Comparison of ENCODE assay signal across 12 mouse cellular contexts in genomic region chr12:112825901-112826300, GRCm38 (mm10). TPM values are rescaled to one million over a fixed set of nuclear protein-coding genes. Genes with fewer than 3 reads are reported as not detected.
A peak's percentile ranks its signal among the peaks of the same experiment; 100 is the strongest.
DNase-seq lines count a peak whose midpoint lies in the region; ATAC-seq lines count a peak whose summit lies in the region.
"Had no signal": no experiment of that assay in that cellular context is flagged by ENCODE, and none has a peak within 500 bp of the region (broad histone marks: within the 10 kb centered on the region; RNA-seq: fewer than 3 reads in every experiment).

No protein-coding gene starts in this region.

- no peak overlapping the region for H3K4me2 ChIP-seq in kidney, embryonic 16.5 days (replicated peaks; ENCODE audit: low read depth, low read length)
- H3K4me2 ChIP-seq in neural tube, embryonic 12.5 days (replicated peaks), result peak overlapping the region; percentile 80
- H3K4me2 ChIP-seq in neural tube, embryonic 15.5 days, result no peak overlapping the region
- no peak overlapping the region for H3K4me2 ChIP-seq in hindbrain, embryonic 14.5 days (replicated peaks)

- WGBS in kidney, embryonic 16.5 days, result 78% methylated on average over 5 of the region's 5 CpGs
- 92% methylated on average over 5 of the region's 5 CpGs for WGBS in neural tube, embryonic 12.5 days
- 90% methylated on average over 5 of the region's 5 CpGs for WGBS in neural tube, embryonic 15.5 days
- WGBS in hindbrain, embryonic 14.5 days, result 88% methylated on average over 5 of the region's 5 CpGs

- H3K9me3 ChIP-seq in kidney, embryonic 16.5 days (ENCODE audit: low read length), result no peaks in the 10 kb centered on the region
- H3K9me3 ChIP-seq in neural tube, embryonic 12.5 days, result no peaks in the 10 kb centered on the region
- H3K9me3 ChIP-seq in neural tube, embryonic 15.5 days (replicated peaks), result no peaks in the 10 kb centered on the region
- H3K9me3 ChIP-seq in hindbrain, embryonic 14.5 days (ENCODE audit: control insufficient read depth, low read length), result no peaks in the 10 kb centered on the region
- H3K9me3 ChIP-seq: heart, embryonic 10.5 days had no signal

- H3K4me1 ChIP-seq in kidney, embryonic 16.5 days (ENCODE audit: insufficient read depth, low read length), result peaks cover 56% of the 10 kb centered on the region
- H3K4me1 ChIP-seq in neural tube, embryonic 12.5 days, result peaks cover 48% of the 10 kb centered on the region
- peaks cover 60% of the 10 kb centered on the region for H3K4me1 ChIP-seq in neural tube, embryonic 15.5 days
- peaks cover 34% of the 10 kb centered on the region for H3K4me1 ChIP-seq in hindbrain, embryonic 14.5 days (replicated peaks; ENCODE audit: control insufficient read depth, insufficient read depth, low read length)

- H3K4me3 ChIP-seq in kidney, embryonic 16.5 days (ENCODE audit: low read length), result no peak overlapping the region
- H3K4me3 ChIP-seq in neural tube, embryonic 12.5 days, result no peak overlapping the region
- no peak overlapping the region for H3K4me3 ChIP-seq in neural tube, embryonic 15.5 days (replicated peaks)
- H3K4me3 ChIP-seq in hindbrain, embryonic 14.5 days (replicated peaks; ENCODE audit: low read length), result no peak overlapping the region
- H3K4me3 ChIP-seq: heart, embryonic 10.5 days had no signal

- H3K9ac ChIP-seq in kidney, embryonic 16.5 days (replicated peaks; ENCODE audit: low read length), result peak overlapping the region; percentile 99
- H3K9ac ChIP-seq in neural tube, embryonic 12.5 days, result no peak overlapping the region
- H3K9ac ChIP-seq in neural tube, embryonic 15.5 days (replicated peaks), result no peak overlapping the region
- H3K9ac ChIP-seq in hindbrain, embryonic 14.5 days, result 0 out of 2 replicates have a peak overlapping the region, but pooled peaks have one; percentile 0

- no peak overlapping the region for H3K27ac ChIP-seq in kidney, embryonic 16.5 days (ENCODE audit: low read length)
- H3K27ac ChIP-seq in neural tube, embryonic 12.5 days, result no peak overlapping the region
- H3K27ac ChIP-seq in neural tube, embryonic 15.5 days (replicated peaks), result no peak overlapping the region
- H3K27ac ChIP-seq in hindbrain, embryonic 14.5 days, result no peak overlapping the region
- H3K27ac ChIP-seq: heart, embryonic 10.5 days had no signal

- no peak for DNase-seq in kidney, postnatal 25 days
- DNase-seq in hindbrain, embryonic 14.5 days (ENCODE audit: low spot score), result no peak
- DNase-seq in telencephalon, adult 2 months (ENCODE audit: low read depth, low spot score), result peak; percentile 49
- no peak for DNase-seq in adrenal gland, adult 8-10 months
- DNase-seq: kidney, adult 11 months; lung, postnatal 36 days; thymus, adult 18-20 months had no signal

- H3K27me3 ChIP-seq in kidney, embryonic 16.5 days (ENCODE audit: insufficient read depth, low read length), result no peaks in the 10 kb centered on the region
- no peaks in the 10 kb centered on the region for H3K27me3 ChIP-seq in neural tube, embryonic 12.5 days (replicated peaks)
- H3K27me3 ChIP-seq in neural tube, embryonic 15.5 days (replicated peaks), result no peaks in the 10 kb centered on the region
- no peaks in the 10 kb centered on the region for H3K27me3 ChIP-seq in hindbrain, embryonic 14.5 days (ENCODE audit: control insufficient read depth, insufficient read depth, low read length)

- peaks cover 39% of the 10 kb centered on the region; the same call in 1 of the 2 replicates for H3K36me3 ChIP-seq in kidney, embryonic 16.5 days (ENCODE audit: insufficient read depth, low read length)
- H3K36me3 ChIP-seq in neural tube, embryonic 12.5 days, result peaks cover 48% of the 10 kb centered on the region
- peaks cover 4% of the 10 kb centered on the region; the same call in 1 of the 2 replicates for H3K36me3 ChIP-seq in neural tube, embryonic 15.5 days
- H3K36me3 ChIP-seq in hindbrain, embryonic 14.5 days (replicated peaks; ENCODE audit: control insufficient read depth, insufficient read depth), result peaks cover 48% of the 10 kb centered on the region

- no peak for ATAC-seq in kidney, embryonic 16.5 days (ENCODE audit: low FRiP score, low TSS enrichment)
- no peak for ATAC-seq in neural tube, embryonic 12.5 days (ENCODE audit: low FRiP score, low read depth)
- no peak for ATAC-seq in neural tube, embryonic 15.5 days (ENCODE audit: low FRiP score)
- ATAC-seq in hindbrain, embryonic 14.5 days (ENCODE audit: low FRiP score), result no peak

RNA-seq across cellular contexts. Expression of gene Cdca4, which starts 3.3 kb away (rescaled TPM):
- polyA plus RNA-seq in kidney, embryonic 16.5 days (2015; fragmentation: Nextera tagmentation; extraction: Ambion mirVana), result 113 and 124 TPM in 2 replicates
- 103 and 109 TPM in 2 replicates for polyA plus RNA-seq in neural tube, embryonic 12.5 days (2016; fragmentation: Nextera tagmentation; extraction: Ambion mirVana)
- polyA plus RNA-seq in neural tube, embryonic 15.5 days (2015; fragmentation: Nextera tagmentation; extraction: Ambion mirVana), result 30.3 and 48.6 TPM in 2 replicates
- 39.1 and 43.4 TPM in 2 replicates for polyA plus RNA-seq in hindbrain, embryonic 14.5 days (2014; fragmentation: Nextera tagmentation; extraction: Ambion mirVana)
- total RNA-seq in adrenal gland, adult 8-10 months (2022), result 10 to 100 TPM; 11.7 to 14.7 (median 13.6) TPM

RNA-seq across cellular contexts. Expression of gene Clba1, which starts 17.2 kb away (rescaled TPM):
- polyA plus RNA-seq in kidney, embryonic 16.5 days (2015; fragmentation: Nextera tagmentation; extraction: Ambion mirVana), result 14.0 and 14.7 TPM in 2 replicates
- polyA plus RNA-seq in neural tube, embryonic 12.5 days (2016; fragmentation: Nextera tagmentation; extraction: Ambion mirVana), result 16.5 and 18.6 TPM in 2 replicates
- 19.6 and 21.1 TPM in 2 replicates for polyA plus RNA-seq in neural tube, embryonic 15.5 days (2015; fragmentation: Nextera tagmentation; extraction: Ambion mirVana)
- 20.2 and 21.0 TPM in 2 replicates for polyA plus RNA-seq in hindbrain, embryonic 14.5 days (2014; fragmentation: Nextera tagmentation; extraction: Ambion mirVana)
- total RNA-seq in adrenal gland, adult 8-10 months (2022), result 10 to 100 TPM; 10.6 to 16.1 (median 14.0) TPM

RNA-seq across cellular contexts. Expression of gene Ahnak2, which starts 23.4 kb away (rescaled TPM):
- 0.91 and 1.2 TPM in 2 replicates for polyA plus RNA-seq in kidney, embryonic 16.5 days (2015; fragmentation: Nextera tagmentation; extraction: Ambion mirVana)
- 0.93 and 1.2 TPM in 2 replicates for polyA plus RNA-seq in neural tube, embryonic 12.5 days (2016; fragmentation: Nextera tagmentation; extraction: Ambion mirVana)
- 4.5 and 5.7 TPM in 2 replicates for polyA plus RNA-seq in neural tube, embryonic 15.5 days (2015; fragmentation: Nextera tagmentation; extraction: Ambion mirVana)
- 1.9 and 2.5 TPM in 2 replicates for polyA plus RNA-seq in hindbrain, embryonic 14.5 days (2014; fragmentation: Nextera tagmentation; extraction: Ambion mirVana)
- total RNA-seq in adrenal gland, adult 8-10 months (2022), result 10 to 100 TPM in 3 of 4 experiments, 1 to 10 TPM in 1; 7.6 to 17.7 (median 14.5) TPM

RNA-seq across cellular contexts. Expression of gene Gpr132, which starts 42.1 kb away (rescaled TPM):
- polyA plus RNA-seq in kidney, embryonic 16.5 days (2015; fragmentation: Nextera tagmentation; extraction: Ambion mirVana), result 0.15 and 0.22 TPM in 2 replicates
- not detected in 2 replicates for polyA plus RNA-seq in neural tube, embryonic 12.5 days (2016; fragmentation: Nextera tagmentation; extraction: Ambion mirVana)
- polyA plus RNA-seq in neural tube, embryonic 15.5 days (2015; fragmentation: Nextera tagmentation; extraction: Ambion mirVana), result 0.08 and 2.8 TPM in 2 replicates
- not detected in 2 replicates for polyA plus RNA-seq in hindbrain, embryonic 14.5 days (2014; fragmentation: Nextera tagmentation; extraction: Ambion mirVana)
- under 1 TPM; 0.42 to 0.80 (median 0.56) TPM for total RNA-seq in adrenal gland, adult 8-10 months (2022)
- total RNA-seq: layer of hippocampus, postnatal 10 days had no signal

Comparison
In these comparisons a context has a peak if more than half of its experiments do, and no peak if none do; other contexts are left out.
1. H3K9ac ChIP-seq: peak in kidney, embryonic 16.5 days (single experiment) and hindbrain, embryonic 14.5 days (single experiment); none in neural tube, embryonic 12.5 days (single experiment) and neural tube, embryonic 15.5 days (single experiment).